Mouse (Mus musculus) heart, postnatal 36 days (tissue): ENCODE data around the gene Mical3. TPM values are rescaled to one million over a fixed set of nuclear protein-coding genes. Genes with fewer than 3 reads are reported as not detected.
A peak's percentile ranks its signal among the peaks of the same experiment; 100 is the strongest.
"Not testable (repeated sequence)": the region's sequence is repeated elsewhere in the genome, so short reads cannot be mapped to it uniquely, and the experiment has no call there.

ENCODE experiments used
- DNase-seq, 2 experiments: peaks; one replicate each; pipeline ENCODE4 v3.0.0; 2021 to 2022
- intact Hi-C: fragments of 180-260 bp; cut with DNase I; formaldehyde crosslinking; loops from one replicate; pipeline ENCODE4 v1.15.1; 2025
- total RNA-seq, 2 experiments: library from RNA; stranded (reverse); gene quantifications; 2 replicates each; pipeline ENCODE4 v1.2.3; 2021

Gene Mical3
- total RNA-seq, 2 experiments from 2014 or later = 119 to 136 TPM

DNA sequence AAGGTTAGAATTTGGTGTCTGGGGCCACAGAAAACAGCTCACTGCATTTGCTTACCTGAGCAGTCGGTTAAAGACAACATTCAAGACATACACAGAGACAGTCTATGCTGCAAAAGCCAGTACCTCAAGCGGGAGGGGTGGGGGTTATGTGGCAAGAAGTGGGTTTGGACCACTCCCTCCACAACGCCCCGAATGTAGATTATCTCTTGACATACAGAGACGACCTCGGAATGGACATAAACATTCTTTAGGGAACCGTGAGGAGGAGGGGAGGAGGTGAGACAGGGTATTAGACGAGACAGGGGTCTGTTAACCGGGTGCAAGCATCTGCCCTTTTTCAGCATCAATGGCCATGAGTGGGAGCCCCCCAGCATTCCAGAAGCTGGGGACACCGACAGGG is 187.2 kb downstream of the Mical3 start:
- DNase-seq = no peak
- intact Hi-C loops = no loop called here

DNA sequence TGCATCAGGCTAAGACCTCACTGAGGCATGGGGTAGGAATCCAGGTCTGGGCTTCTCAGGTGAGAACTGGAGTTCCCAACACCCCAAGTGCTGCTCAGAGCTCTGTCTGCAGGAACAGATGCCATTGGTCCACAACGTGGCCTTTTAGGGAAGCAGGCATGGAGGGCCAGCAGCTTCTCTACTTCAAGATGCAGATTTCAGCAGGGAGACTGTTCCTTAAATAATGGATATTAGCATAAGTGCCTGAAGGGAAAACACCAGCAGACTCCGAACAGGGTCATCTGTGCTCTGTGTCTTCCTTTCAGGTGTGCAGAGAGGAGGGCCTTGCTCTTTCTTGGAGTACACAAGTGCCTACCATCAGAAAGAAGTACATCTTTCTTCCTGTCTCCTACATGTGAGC is 187.7 kb downstream of the Mical3 start:
- DNase-seq = no peak
- intact Hi-C loops = no loop called here

DNA sequence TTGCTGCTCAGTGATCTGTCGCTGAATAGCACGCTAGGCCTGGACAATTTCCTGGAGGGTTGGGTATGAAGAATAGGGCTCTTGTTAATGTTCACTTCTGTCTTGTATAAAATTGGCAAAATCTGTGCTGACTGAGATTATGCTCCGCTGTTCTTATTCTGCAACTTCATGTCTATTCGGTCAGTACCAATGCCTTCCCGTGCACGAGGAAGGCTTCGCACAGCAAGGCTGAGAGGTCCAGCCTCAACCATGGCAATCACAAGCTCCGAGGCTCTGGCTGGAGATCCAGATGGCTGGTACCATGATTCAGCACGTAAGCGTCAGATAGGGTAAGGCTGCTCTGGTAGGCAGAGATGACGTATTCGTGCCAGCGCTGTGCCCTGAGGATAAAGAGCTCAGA is 189.2 kb downstream of the Mical3 start:
- DNase-seq = no peak
- intact Hi-C loops = no loop called here

DNA sequence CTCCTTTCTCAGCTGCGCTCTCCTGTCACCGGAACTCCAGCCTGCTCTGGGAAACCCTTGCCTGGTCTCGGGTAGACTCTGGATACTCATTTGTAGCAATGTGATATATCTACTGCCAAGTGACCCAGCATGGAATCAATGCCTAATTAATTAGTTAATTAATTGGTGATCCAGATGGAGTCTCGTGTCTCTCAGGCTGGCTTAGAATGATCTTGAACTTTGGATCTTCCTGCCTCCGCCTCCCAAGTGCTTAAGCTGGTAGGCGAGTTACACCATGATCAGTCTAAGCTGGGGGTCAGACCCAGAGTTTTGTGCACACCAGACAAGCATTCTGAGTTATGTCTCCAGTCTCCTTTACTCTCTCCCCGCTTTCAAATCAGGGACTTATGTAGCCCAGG is 189.7 kb downstream of the Mical3 start:
- DNase-seq = no peak
- intact Hi-C loops = no loop called here

DNA sequence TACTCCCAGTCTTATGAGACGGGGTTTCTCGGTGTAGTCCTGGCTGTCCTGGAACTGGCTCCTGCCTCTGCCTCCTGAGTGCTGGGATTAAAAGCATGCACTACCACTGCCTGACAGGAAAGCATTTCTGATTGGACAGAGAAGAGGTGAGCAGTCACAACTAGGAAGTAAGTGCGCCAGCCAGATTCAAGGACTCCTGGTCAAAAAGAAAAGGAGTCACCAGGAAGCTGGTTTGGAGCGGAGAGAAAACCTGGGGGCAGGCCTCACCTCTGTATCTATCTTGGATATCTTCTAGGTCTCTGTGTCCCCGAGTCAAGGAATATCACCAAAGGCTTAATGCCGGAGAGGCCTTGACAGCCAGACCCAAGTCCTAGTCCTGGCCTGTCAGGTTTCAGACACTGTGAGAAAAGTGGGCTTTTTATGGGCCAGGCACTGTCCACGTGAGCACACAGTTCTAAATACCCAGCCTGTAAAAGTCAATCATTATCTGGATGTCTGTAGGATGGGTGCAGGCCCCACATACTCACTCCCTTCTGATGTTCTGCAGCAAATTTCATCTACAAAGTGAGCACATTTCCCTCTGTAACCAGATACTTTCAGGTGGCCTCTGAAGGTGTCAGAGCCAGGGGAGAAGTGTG is 190.2 kb downstream of the Mical3 start:
- intact Hi-C loops = no loop called here
- no peak for DNase-seq

GRCm38 (mm10) chr6:120939783-120940182 is 191.0 kb downstream of the Mical3 start:
- intact Hi-C loops = no loop called here

DNA sequence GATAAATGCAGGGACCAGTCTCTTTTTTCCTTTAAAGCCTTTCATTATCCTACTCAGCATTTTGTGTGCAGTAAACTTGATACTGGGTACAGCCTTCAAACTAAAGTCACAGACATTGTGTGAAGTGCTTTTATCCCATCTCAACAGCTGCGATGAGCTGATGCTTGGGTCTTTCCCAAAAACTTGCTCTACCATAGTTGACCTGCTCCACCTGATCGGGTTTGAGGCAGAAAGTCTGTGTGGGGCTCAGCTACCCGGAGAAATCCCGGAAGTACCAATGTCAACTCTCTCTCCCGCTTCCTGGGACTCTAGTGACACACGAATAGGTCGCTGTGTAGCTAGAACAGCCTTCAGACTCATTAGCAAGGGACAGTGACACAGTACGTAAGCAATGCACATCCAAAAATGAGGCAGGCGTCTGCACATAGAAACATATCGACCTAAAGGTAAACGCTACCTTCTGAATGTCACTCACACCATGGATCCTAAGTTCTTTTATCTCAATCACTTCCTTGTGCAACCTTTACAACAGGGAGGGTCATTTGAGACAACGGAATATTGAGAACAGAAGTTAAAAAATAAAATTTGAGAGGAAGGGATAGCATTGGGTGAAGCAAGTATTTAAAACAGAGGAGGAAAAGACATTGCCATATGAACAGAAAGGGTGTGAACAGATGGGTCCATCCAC is 191.9 kb downstream of the Mical3 start:
- intact Hi-C loops = no loop called here
- no peak for DNase-seq

More at GRCm38 (mm10) chr6:120939783-120940182, 191.0 kb downstream of the Mical3 start:
- no peak for DNase-seq

- DNase-seq = no peak
- intact Hi-C loops = no loop called here
Observed at GRCm38 (mm10) chr6:120937999-120938608, 192.7 kb downstream of the Mical3 start.

DNA sequence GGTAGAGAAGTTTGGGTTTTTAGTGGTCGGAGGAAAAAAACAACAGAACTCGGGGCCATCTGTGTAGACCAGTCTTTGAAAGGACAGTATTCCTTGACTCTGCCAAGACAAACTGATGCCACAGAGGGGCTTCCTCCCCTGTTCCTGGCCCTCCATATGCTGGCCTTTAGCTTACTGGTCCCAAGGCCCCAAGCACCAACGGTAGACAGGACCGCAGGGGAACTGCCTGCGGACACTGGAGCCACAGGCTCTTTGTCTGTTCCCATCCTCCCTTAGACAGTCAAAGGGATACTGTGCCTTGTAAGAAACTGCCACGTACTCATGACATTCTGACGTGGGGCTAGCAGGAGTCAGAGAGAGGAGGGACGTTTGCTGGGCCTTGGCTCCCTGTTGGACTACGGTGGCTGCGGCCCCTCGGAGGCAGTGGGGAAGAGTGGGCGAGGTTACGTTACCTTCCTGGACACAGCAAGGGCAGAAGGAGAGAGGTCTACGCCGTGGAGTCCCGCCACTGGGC is 193.6 kb downstream of the Mical3 start:
- intact Hi-C loops = no loop called here
- no peak for DNase-seq

- intact Hi-C loops = no loop called here
- DNase-seq = no peak
Observed at GRCm38 (mm10) chr6:120934176-120934575, 196.6 kb downstream of the Mical3 start.

- no peak for DNase-seq
- intact Hi-C loops = no loop called here
Observed at GRCm38 (mm10) chr6:120933670-120934069, 197.1 kb downstream of the Mical3 start.

DNA sequence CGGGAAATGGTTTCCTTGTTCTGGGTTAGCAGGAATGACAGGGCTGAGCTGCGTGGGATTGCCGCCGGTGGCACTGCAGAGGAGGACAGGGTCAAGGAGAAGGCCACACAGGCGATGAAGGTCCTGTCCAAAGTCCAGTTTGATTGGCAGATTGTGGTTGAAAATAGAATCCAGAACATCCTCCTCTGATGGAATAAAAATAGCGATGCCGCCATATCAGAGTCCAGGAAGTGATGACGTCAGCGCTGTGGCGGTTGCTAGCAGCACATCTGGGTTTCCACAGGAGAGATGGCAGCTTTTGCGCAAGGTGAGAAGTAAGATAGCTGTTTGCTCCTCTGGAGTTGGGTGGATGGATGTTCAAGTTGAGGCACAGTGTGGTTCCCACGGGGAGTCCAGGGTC is 198.2 kb downstream of the Mical3 start:
- intact Hi-C loops = no loop called here
- DNase-seq = peak in 1 of 2 experiments; percentile 17

DNA sequence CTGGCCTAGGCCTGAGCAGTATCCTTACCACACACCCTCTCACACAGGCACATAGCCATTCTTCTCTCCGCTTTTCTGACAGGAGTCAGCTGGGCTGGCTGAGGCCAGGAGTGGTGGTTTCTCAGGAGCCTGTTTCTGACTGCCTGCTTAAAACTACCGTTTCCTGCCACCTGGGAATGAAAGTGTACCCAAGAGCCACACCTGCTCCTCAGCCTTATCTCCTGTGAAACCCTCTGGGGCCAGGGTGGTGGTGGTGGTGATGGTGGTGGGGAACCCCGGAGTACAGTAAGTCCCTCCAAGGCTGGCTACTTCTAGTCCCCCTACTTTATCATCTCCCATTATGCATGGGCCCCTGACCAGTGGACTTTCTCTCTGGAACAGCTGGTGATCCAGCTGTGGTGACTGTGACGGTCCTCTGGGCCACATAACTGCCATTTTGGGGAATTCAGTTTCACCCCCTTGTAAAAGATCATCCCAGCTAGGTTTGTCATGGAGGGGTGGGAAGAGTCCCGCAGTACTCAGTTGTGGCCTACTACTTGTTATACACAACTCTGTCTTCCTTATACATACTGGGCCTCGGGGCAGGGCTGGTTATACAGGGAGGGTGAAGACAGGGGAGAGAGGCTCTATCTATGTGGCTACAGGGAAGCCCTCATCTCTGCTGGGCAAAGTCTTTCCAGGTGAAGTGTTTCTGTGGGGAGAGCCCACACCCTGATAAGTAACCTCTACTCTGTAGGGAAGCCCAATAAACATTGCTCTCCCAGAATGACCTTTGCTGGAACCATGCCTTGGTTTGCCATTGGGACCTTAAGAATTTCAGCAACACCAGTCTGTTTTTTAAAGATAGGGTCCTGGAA is 200.1 kb downstream of the Mical3 start:
- DNase-seq = no peak
- intact Hi-C loops = no loop called here

- no peak for DNase-seq
- intact Hi-C loops = no loop called here
Observed at GRCm38 (mm10) chr6:120929421-120929820, 201.4 kb downstream of the Mical3 start.

DNA sequence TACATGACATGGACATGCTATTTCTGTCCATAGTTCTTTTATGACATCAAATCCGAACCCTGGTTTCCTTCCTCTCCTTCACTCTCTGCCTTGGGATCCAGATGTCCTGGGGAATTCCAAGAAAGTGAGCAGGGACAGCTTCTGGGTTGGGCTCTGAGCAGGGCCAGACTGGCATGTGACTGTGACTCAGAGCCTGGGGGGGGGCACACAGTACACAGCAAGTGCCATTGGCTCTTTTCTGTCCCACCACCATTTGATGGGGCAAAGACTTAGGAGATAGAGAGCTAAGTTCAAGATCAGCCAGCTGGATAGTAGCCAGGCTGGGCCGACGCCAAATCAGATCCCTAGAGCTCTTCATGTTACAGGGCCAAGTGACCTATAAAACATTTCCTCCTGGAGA is 203.0 kb downstream of the Mical3 start:
- intact Hi-C loops = no loop called here
- DNase-seq = peak; percentile 33 to 38

- no peak for DNase-seq
- intact Hi-C loops = no loop called here
Observed at GRCm38 (mm10) chr6:120926880-120927279, 203.9 kb downstream of the Mical3 start.

GRCm38 (mm10) chr6:120924791-120925321 is 205.9 kb downstream of the Mical3 start:
- intact Hi-C loops, DNase-seq: not testable (repeated sequence)

DNA sequence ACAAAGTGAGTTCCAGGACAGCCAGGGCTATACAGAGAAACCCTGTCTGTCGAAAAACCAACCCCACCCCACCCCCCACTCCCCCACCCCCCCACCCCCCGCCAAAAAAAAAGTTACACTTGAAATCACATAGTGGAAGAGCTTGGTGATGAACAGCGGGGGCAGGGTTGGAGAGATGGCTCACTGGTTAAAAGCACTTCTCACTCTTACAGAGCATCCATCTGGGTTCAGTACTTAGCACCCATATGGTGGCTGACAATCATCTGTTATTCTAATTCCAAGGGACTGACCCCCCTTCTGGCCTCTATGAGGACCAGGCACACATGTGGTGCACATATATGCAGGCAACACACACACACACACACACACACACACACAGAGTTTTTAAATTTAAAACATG is 212.8 kb downstream of the Mical3 start:
- intact Hi-C loops = no loop called here
- no peak for DNase-seq

DNA sequence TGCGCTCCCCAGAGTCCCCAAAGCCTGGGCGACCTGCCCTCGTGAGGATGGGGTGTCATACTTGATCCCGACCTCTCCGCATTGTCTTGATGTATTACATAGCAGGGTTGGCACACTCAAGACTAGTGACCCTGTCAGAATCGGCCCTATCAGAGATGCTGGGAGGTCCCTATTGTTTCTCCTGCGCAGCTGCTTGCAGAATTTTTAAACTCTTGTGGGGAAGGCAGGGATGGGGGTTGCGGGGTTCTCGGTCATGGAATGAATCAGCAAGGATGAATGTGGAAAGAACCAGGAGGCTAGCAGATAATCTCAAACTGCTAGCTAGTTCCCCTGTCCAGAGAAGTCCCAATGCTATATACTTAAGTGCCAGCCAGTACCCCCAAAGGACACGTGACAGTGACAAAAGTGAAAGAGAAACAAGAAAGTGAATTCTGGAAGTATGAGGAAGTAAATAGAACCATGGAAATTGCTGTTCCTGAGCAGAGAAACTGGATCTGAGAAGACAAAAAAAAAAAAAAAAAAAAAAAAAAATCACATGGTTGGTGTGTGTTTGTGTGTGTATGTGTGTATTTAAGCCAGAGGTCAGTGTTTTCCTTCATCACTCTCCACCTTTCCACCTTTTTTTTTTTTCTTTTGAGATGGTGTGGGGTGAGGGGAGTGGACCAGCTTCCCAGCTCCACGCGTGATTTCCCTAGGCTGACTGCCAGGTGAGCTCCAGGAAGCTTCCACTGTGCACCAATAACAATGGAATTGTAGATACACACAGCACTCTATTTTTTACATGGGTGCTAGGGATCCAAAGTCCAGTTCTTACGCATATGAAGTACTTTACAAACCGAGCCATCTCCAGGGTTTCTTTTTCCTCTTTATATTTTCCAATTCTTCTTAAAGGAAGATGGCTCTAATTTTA is 213.6 kb downstream of the Mical3 start:
- DNase-seq, intact Hi-C loops: not testable (repeated sequence)
